Mouse (Mus musculus) retina, postnatal 1 day (tissue): ENCODE results near the gene Nup155.
"Not testable (repeated sequence)": the region's sequence is repeated elsewhere in the genome, so short reads cannot be mapped to it uniquely, and the experiment has no call there.

Experiments used
- DNase-seq: peaks from one replicate; pipeline ENCODE4 v3.0.0-alpha.2; 2012

The Nup155 gene

GRCm38 (mm10) chr15:8108966-8109743 is at the start of gene Nup155:
Nup155 (plus strand) TSS chr15:8109273.
- DNase-seq: peak; percentile 98

GRCm38 (mm10) chr15:8065221-8065620 is 43.9 kb upstream of the Nup155 start:
- DNase-seq: peak; percentile 2

- DNase-seq: not testable (repeated sequence)
These were observed 35.9 kb upstream of the Nup155 start for GRCm38 (mm10) chr15:8073159-8073558.

- DNase-seq: no peak
These were observed 26.9 kb upstream of the Nup155 start for GRCm38 (mm10) chr15:8082139-8082538.

GRCm38 (mm10) chr15:8087293-8087692 is 21.8 kb upstream of the Nup155 start:
- DNase-seq: no peak

GRCm38 (mm10) chr15:8088715-8089114 is 20.4 kb upstream of the Nup155 start:
- DNase-seq: no peak

GRCm38 (mm10) chr15:8090685-8091084 is 18.4 kb upstream of the Nup155 start:
- DNase-seq: no peak

- not testable (repeated sequence) for DNase-seq
These were observed 16.4 kb upstream of the Nup155 start for GRCm38 (mm10) chr15:8092668-8093067.

- peak; percentile 73 for DNase-seq
These were observed 11.2 kb upstream of the Nup155 start for GRCm38 (mm10) chr15:8097853-8098252.

GRCm38 (mm10) chr15:8098774-8099749 is 10.0 kb upstream of the Nup155 start, which contains the start of gene Wdr70:
Wdr70 (minus strand) TSS chr15:8099209.
- peak; percentile 98 for DNase-seq

GRCm38 (mm10) chr15:8101975-8102542 is 7.0 kb upstream of the Nup155 start:
- not testable (repeated sequence) for DNase-seq

GRCm38 (mm10) chr15:8108360-8108965 is 610 bp upstream of the Nup155 start:
- no peak for DNase-seq

GRCm38 (mm10) chr15:8109782-8110181 is 709 bp downstream of the Nup155 start:
- DNase-seq: no peak

GRCm38 (mm10) chr15:8129281-8129680 is 20.2 kb downstream of the Nup155 start:
- peak; percentile 4 for DNase-seq

- DNase-seq: no peak
These were observed 22.2 kb downstream of the Nup155 start for GRCm38 (mm10) chr15:8131268-8131667.

GRCm38 (mm10) chr15:8131761-8132160 is 22.7 kb downstream of the Nup155 start:
- no peak for DNase-seq

- no peak for DNase-seq
These were observed 26.5 kb downstream of the Nup155 start for GRCm38 (mm10) chr15:8135606-8136005.

- no peak for DNase-seq
These were observed 52.8 kb downstream of the Nup155 start for GRCm38 (mm10) chr15:8161841-8162240.

GRCm38 (mm10) chr15:8168591-8169265 is 59.7 kb downstream of the Nup155 start, which contains the start of gene Cplane1:
Cplane1 (plus strand) TSS chr15:8169106.
- DNase-seq: peak; percentile 95

GRCm38 (mm10) chr15:8169266-8169746 is 60.2 kb downstream of the Nup155 start:
- no peak for DNase-seq

- DNase-seq: no peak
These were observed 80.5 kb downstream of the Nup155 start for GRCm38 (mm10) chr15:8189563-8189962.

GRCm38 (mm10) chr15:8190435-8190834 is 81.4 kb downstream of the Nup155 start:
- no peak for DNase-seq
